Mouse (Mus musculus) E14TG2a.4 (cell line): ENCODE results near the gene Igfbp6.

ENCODE experiments used
- H3K27me3 ChIP-seq: 2 replicates; pipeline ENCODE4 v1.6.1; 2014; ENCODE audit warnings: low read length, control low read depth; ENCODE audit not compliant: insufficient read depth
- H3K36me3 ChIP-seq: 2 replicates; pipeline ENCODE4 v1.6.1; 2014; ENCODE audit warnings: low read length, control low read depth; ENCODE audit not compliant: insufficient read depth
- H3K4me1 ChIP-seq: replicated peaks from 2 replicates; pipeline ENCODE4 v1.6.1; 2014; ENCODE audit warnings: low read depth, low read length, control low read depth
- H3K4me3 ChIP-seq: replicated peaks from 2 replicates; pipeline ENCODE4 v1.5.1; 2014; ENCODE audit warnings: mild to moderate bottlenecking, low read length
- H3K9me3 ChIP-seq: 2 replicates; pipeline ENCODE4 v1.6.1; 2014; ENCODE audit warnings: low read length, control low read depth
- CTCF ChIP-seq: conservative IDR thresholded peaks from 2 replicates; pipeline ENCODE4 v1.5.1; 2014; ENCODE audit warnings: low read length
- NANOG ChIP-seq: IDR thresholded peaks from 2 replicates; pipeline ENCODE4 v1.6.1; 2014; ENCODE audit warnings: borderline replicate concordance, low read length, mixed read lengths
- POU5F1 ChIP-seq: IDR thresholded peaks from 2 replicates; pipeline ENCODE4 v1.6.1; 2014; ENCODE audit warnings: low read length, borderline replicate concordance

The Igfbp6 gene

DNA sequence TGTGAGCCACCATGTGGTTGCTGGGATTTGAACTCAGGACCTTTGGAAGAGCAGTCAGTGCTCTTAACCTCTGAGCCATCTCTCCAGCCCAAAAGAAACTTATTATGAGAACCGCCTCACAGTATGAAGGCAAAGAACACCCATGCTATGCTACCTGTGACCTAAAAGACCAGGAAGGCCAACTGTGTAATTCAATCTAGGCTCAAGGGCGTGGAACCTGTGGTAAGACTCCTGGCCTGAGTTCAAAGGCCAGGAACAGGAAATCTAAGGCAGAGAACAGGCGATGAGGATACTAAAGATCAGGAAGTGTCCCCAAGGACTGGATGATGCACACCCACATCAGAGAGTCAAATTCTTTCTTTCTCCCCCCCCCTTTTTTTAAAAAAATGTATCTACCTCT lies 29.4 kb downstream of the Igfbp6 start:
- Histone ChIP-seq H3K27me3 (no peaks in the 10 kb centered on the region), H3K4me3 (no peak overlapping the region), H3K4me1 (peaks cover 39% of the 10 kb centered on the region), H3K9me3 (no peaks in the 10 kb centered on the region), H3K36me3 (peaks cover 64% of the 10 kb centered on the region)
- TF ChIP-seq NANOG (no peak), CTCF (no peak), POU5F1 (no peak)

GRCm38 (mm10) chr15:102175736-102176319 lies 31.7 kb downstream of the Igfbp6 start:
- Histone ChIP-seq H3K36me3 (peaks cover 70% of the 10 kb centered on the region), H3K9me3 (no peaks in the 10 kb centered on the region), H3K4me3 (peak overlapping the region; percentile 18; the same call in 1 of the 2 replicates), H3K27me3 (no peaks in the 10 kb centered on the region), H3K4me1 (peaks cover 62% of the 10 kb centered on the region)
- TF ChIP-seq POU5F1 = no peak
- no peak for TF ChIP-seq NANOG
- no peak for TF ChIP-seq CTCF

GRCm38 (mm10) chr15:102176571-102177316 lies 32.6 kb downstream of the Igfbp6 start:
- no peak overlapping the region for H3K4me3 ChIP-seq
- no peaks in the 10 kb centered on the region for H3K27me3 ChIP-seq
- peaks cover 60% of the 10 kb centered on the region for H3K4me1 ChIP-seq
- no peak for TF ChIP-seq NANOG
- H3K9me3 ChIP-seq = no peaks in the 10 kb centered on the region
- peaks cover 67% of the 10 kb centered on the region for H3K36me3 ChIP-seq

- H3K9me3 ChIP-seq = no peaks in the 10 kb centered on the region
- H3K27me3 ChIP-seq = no peaks in the 10 kb centered on the region
- TF ChIP-seq CTCF (no peak), NANOG (no peak), POU5F1 (no peak)
- H3K4me3 ChIP-seq = peak overlapping the region; percentile 75
- peaks cover 69% of the 10 kb centered on the region for H3K36me3 ChIP-seq
- H3K4me1 ChIP-seq = peaks cover 56% of the 10 kb centered on the region
Observed at GRCm38 (mm10) chr15:102177417-102177816, 33.3 kb downstream of the Igfbp6 start.

- Histone ChIP-seq H3K4me3 (peak overlapping the region; percentile 75), H3K36me3 (peaks cover 77% of the 10 kb centered on the region), H3K27me3 (no peaks in the 10 kb centered on the region), H3K4me1 (peaks cover 59% of the 10 kb centered on the region), H3K9me3 (no peaks in the 10 kb centered on the region)
- TF ChIP-seq CTCF (peak; percentile 99), POU5F1 (no peak)
Observed at GRCm38 (mm10) chr15:102178279-102178678, 34.1 kb downstream of the Igfbp6 start.

- H3K4me3 ChIP-seq = peak overlapping the region; percentile 75
- no peaks in the 10 kb centered on the region for H3K27me3 ChIP-seq
- peaks cover 78% of the 10 kb centered on the region for H3K36me3 ChIP-seq
- no peaks in the 10 kb centered on the region for H3K9me3 ChIP-seq
- H3K4me1 ChIP-seq = peaks cover 59% of the 10 kb centered on the region
- TF ChIP-seq CTCF = no peak
- no peak for TF ChIP-seq POU5F1
- no peak for TF ChIP-seq NANOG
Observed at GRCm38 (mm10) chr15:102179106-102179505, 34.9 kb downstream of the Igfbp6 start.

DNA sequence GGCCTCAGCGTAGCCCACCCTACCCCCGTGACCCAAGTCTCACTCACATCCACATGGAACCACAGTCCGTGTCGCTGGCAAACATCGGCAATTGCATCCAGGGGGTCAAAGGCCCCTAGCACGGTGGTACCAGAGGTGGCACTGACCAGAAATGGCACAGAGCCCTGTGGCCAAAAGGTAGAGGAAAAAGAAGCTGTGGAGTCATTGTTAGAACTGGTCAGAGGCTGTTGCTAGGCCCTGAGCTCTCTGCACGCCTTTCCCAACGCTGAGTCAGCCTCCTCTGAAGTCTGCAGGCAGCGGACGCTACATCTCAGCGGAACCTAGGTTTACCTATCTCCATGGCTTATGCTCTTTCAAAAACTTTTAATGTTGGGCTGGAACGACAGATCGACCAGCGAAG lies 35.8 kb downstream of the Igfbp6 start:
- H3K4me1 ChIP-seq = peaks cover 59% of the 10 kb centered on the region
- TF ChIP-seq NANOG (no peak), CTCF (no peak)
- H3K9me3 ChIP-seq = no peaks in the 10 kb centered on the region

GRCm38 (mm10) chr15:102183076-102183475 lies 38.9 kb downstream of the Igfbp6 start:
- Histone ChIP-seq H3K4me3 (no peak overlapping the region), H3K27me3 (no peaks in the 10 kb centered on the region), H3K9me3 (no peaks in the 10 kb centered on the region), H3K4me1 (peaks cover 54% of the 10 kb centered on the region), H3K36me3 (peaks cover 78% of the 10 kb centered on the region)
- TF ChIP-seq NANOG = no peak
- no peak for TF ChIP-seq POU5F1
- TF ChIP-seq CTCF = no peak

More for the DNA sequence above, 35.8 kb downstream of the Igfbp6 start:
- Histone ChIP-seq H3K4me3 (peak overlapping the region; percentile 75), H3K36me3 (peaks cover 80% of the 10 kb centered on the region), H3K27me3 (no peaks in the 10 kb centered on the region)

- Histone ChIP-seq H3K4me1 (peaks cover 57% of the 10 kb centered on the region), H3K9me3 (no peaks in the 10 kb centered on the region), H3K36me3 (peaks cover 76% of the 10 kb centered on the region), H3K27me3 (no peaks in the 10 kb centered on the region), H3K4me3 (no peak overlapping the region)
- no peak for TF ChIP-seq POU5F1
- TF ChIP-seq CTCF = no peak
- no peak for TF ChIP-seq NANOG
Observed at GRCm38 (mm10) chr15:102186239-102186638, 42.1 kb downstream of the Igfbp6 start.

DNA sequence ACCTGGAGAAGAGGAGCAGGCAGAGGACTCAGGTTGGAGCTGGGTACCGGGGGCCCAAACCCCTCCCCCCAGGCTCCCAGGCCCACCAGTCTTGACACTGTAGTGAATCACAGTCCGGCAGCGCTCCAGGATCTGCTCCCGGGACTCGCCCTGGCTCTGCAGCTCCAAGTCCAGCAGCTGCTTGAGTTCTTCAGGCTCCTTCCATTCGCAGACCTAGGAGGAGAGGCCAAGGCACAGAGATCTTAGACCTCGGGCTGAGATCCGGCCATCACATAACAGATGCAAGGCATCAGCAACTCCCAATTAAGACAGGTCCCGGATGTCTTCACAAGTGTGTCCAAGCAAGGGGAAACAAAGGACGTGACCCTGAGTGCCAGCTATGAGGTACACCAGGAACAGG lies 43.9 kb downstream of the Igfbp6 start:
- Histone ChIP-seq H3K4me3 (no peak overlapping the region), H3K36me3 (peaks cover 74% of the 10 kb centered on the region), H3K27me3 (no peaks in the 10 kb centered on the region), H3K4me1 (peaks cover 73% of the 10 kb centered on the region), H3K9me3 (no peaks in the 10 kb centered on the region)
- TF ChIP-seq NANOG (no peak), CTCF (no peak), POU5F1 (no peak)
